Mouse (Mus musculus): ENCODE results near the gene Gm12887.

The Gm12887 gene

DNA sequence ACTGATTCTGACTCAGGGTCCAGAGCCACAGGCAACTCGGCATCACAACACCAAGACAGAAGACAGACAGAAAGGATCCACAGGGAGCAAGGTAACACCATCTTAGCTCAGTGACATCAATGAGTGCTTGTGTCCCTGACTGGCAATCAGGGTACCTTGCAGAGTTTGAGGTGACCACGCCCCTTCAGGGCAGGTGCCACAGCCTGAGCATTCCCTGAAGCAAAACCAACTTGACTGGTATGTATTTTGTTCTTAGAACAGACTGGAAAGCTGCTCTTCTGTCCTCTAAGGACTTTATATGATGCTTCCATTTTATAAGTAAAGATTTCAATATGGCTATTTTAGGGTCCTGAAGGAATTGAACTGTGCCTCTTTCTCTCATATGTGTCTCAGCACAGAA is at the start of gene Gm12887:
Gene Gm12887 (minus strand): TSS at position 101 of the 400 bp plus-strand sequence.
- in situ Hi-C loops (cut with MboI, MseI), result no loop called here

DNA sequence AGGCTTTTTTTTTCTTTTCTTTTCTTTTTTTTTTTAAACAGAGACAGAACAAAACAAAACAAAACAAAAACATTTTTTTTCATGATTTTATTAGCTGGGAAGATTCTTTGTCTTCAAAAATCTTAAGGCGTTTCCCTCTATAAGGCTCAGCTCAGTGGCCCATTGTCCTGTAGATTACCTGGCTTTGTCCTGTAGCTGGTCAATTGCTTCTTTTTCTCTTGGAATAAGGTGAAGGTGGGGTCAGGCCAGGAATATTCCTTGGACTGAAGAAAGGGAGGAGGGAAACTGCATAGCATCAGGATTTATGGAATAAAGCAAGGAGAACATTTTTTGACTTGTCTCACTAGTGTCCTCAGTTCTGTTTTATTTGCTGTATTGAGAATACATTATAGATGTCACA is 35.1 kb upstream of the Gm12887 start:
- in situ Hi-C loops (cut with MboI, MseI), result no loop called here

All from regulatory T cell (primary cell).